Mouse (Mus musculus) testis, adult 2 months (tissue): ENCODE measurements at regions not wholly inside any gene's neighbourhood (a gene's known extent, or its start where the extent isn't known, plus 50 kb on each side); places are given as distances from the start of the nearest gene placed in this dataset.

Experiments
- H3K27ac ChIP-seq: fragments of 200-500 bp; 2 replicates; pipeline ENCODE4 v1.5.1; 2012; ENCODE audit warnings: low read depth, low read length; ENCODE audit not compliant: control insufficient read depth, insufficient read depth
- H3K27me3 ChIP-seq: fragments of 200-500 bp; 2 replicates; pipeline ENCODE4 v1.6.1; 2012; ENCODE audit warnings: mild to moderate bottlenecking, low read length, moderate library complexity; ENCODE audit not compliant: control insufficient read depth, insufficient read depth
- H3K36me3 ChIP-seq: fragments of 200-500 bp; 2 replicates; pipeline ENCODE4 v1.6.1; 2012; ENCODE audit warnings: mild to moderate bottlenecking, low read length; ENCODE audit not compliant: control insufficient read depth, insufficient read depth
- H3K4me1 ChIP-seq: fragments of 200-500 bp; 2 replicates; pipeline ENCODE4 v1.6.1; 2012; ENCODE audit warnings: low read length; ENCODE audit not compliant: control insufficient read depth, insufficient read depth
- H3K4me3 ChIP-seq: fragments of 200-500 bp; 2 replicates; pipeline ENCODE4 v1.5.1; 2012; ENCODE audit warnings: low read depth, mild to moderate bottlenecking, low read length, moderate library complexity, mixed read lengths; ENCODE audit not compliant: control insufficient read depth
- CTCF ChIP-seq: fragments of 200-500 bp; IDR thresholded peaks from 2 replicates; pipeline ENCODE4 v1.5.1; 2012; ENCODE audit warnings: low read depth, mild to moderate bottlenecking, inconsistent platforms, low read length, moderate library complexity; ENCODE audit not compliant: control insufficient read depth, insufficient read depth, insufficient replicate concordance
- POLR2A ChIP-seq: fragments of 200-500 bp; IDR thresholded peaks from 2 replicates; pipeline ENCODE4 v1.6.1; 2012; ENCODE audit warnings: low read depth, mild to moderate bottlenecking, inconsistent platforms, low read length, moderate library complexity; ENCODE audit not compliant: control insufficient read depth

DNA sequence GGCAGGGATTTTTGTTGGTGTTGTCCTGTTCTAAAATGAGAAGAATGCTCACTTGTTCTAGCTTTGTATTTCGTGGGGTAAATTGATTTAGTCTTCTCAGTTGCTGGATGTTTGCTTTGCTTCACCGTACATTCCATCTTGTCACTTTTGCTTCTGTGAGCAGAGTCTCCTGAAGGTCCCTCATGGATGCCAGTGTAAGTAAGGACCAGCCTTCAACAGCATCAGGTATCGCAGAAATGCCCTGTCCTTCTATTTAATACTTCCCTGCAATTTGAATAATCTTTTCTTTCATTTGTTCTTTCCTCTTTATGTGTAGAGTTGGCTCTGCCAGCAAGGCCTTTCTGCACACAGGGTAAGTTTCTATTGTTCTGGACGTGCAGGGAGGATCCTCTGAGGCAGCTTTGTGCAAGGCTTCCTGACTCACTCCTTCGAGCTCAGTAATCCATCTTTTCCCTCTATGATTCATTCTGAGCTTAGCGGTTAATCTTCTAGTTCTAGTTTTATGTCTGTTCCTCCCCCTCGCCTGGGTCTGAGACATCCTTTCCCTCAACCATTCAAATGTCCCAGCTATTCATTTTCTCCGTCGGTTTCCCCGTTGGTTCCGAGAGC, 55.7 kb upstream of the Gm5148 start:
- Histone ChIP-seq H3K4me1 (no peaks in the 10 kb centered on the region), H3K27ac (no peak overlapping the region), H3K4me3 (no peak overlapping the region), H3K36me3 (no peaks in the 10 kb centered on the region), H3K27me3 (no peaks in the 10 kb centered on the region)
- no peak for TF ChIP-seq POLR2A
- TF ChIP-seq CTCF = no peak

DNA sequence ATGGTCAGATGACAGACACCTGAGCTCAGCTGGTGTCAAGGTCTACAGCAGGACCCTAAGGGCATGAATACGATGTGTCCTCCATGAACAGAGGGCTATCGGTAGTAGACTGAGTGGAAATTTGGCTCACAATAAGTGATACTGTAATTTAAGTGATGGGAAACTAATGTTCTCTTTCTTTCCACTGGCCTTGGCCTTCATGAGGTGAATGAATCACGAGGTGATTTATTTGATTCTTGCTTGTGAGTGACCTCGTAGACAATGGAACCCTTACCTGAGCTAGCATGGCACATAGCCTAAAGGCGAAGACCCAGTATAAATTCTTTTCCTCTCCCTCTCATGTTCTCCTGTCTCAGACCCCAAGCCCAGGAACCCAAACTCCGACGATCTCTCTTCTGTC, 54.1 kb upstream of the Gm5148 start:
- Histone ChIP-seq H3K4me1 (0 out of 2 replicates have a peak, but pooled peaks cover 2% of the 10 kb centered on the region), H3K27ac (no peak overlapping the region), H3K4me3 (no peak overlapping the region), H3K27me3 (no peaks in the 10 kb centered on the region), H3K36me3 (no peaks in the 10 kb centered on the region)
- TF ChIP-seq CTCF (no peak), POLR2A (no peak)

DNA sequence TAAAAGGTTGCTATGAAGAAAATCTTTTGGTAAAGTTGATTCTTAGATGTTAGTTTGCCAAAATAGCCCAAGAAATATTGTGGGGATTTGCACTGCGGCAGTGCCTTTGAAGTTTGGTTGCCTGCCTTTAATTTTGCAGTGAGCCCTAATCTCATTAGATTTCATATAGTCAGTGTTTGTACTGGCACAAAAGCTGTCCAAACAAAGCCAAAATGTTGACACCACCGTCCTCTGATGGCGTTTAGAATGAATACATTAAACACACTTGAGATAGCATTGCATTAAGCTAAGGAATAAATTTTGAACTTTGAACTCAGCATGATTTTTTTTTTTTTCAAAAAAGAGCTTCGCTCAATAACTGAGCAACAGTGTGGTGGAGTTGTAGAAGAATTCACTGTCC, 51.9 kb upstream of the Gm5148 start:
- H3K36me3 ChIP-seq = no peaks in the 10 kb centered on the region
- H3K4me3 ChIP-seq = no peak overlapping the region
- no peak overlapping the region for H3K27ac ChIP-seq
- 0 out of 2 replicates have a peak, but pooled peaks cover 2% of the 10 kb centered on the region for H3K4me1 ChIP-seq
- H3K27me3 ChIP-seq = no peaks in the 10 kb centered on the region
- no peak for TF ChIP-seq POLR2A
- no peak for TF ChIP-seq CTCF
